Mouse (Mus musculus) thymus, adult 2 months (tissue): ENCODE data around the gene Sept11. TPM values are rescaled to one million over a fixed set of nuclear protein-coding genes. Genes with fewer than 3 reads are reported as not detected.
A peak's percentile ranks its signal among the peaks of the same experiment; 100 is the strongest.

Source experiments
- DNase-seq: peaks from one replicate; pipeline ENCODE4 v3.0.0; 2021
- H3K27ac ChIP-seq: fragments of 200-500 bp; 2 replicates; pipeline ENCODE4 v1.5.1; 2012; ENCODE audit warnings: low read length, control low read depth; ENCODE audit not compliant: control insufficient read depth, insufficient read depth
- H3K27me3 ChIP-seq: fragments of 200-500 bp; 2 replicates; pipeline ENCODE4 v1.6.1; 2012; ENCODE audit warnings: mild to moderate bottlenecking, low read length, moderate library complexity, mixed read lengths; ENCODE audit not compliant: control insufficient read depth, insufficient read depth
- H3K36me3 ChIP-seq: fragments of 200-500 bp; 2 replicates; pipeline ENCODE4 v1.6.1; 2012; ENCODE audit warnings: mild to moderate bottlenecking, low read length, moderate library complexity; ENCODE audit not compliant: control insufficient read depth, insufficient read depth
- H3K4me1 ChIP-seq: fragments of 200-500 bp; replicated peaks from 2 replicates; pipeline ENCODE4 v1.6.1; 2012; ENCODE audit warnings: low read length; ENCODE audit not compliant: control insufficient read depth, insufficient read depth
- H3K4me3 ChIP-seq: fragments of 200-500 bp; 2 replicates; pipeline ENCODE4 v1.5.1; 2012; ENCODE audit warnings: mild to moderate bottlenecking, low read length, control low read depth, moderate library complexity; ENCODE audit not compliant: control insufficient read depth, insufficient read depth
- CTCF ChIP-seq: fragments of 200-500 bp; IDR thresholded peaks from 2 replicates; pipeline ENCODE4 v1.5.1; 2012; ENCODE audit warnings: mild to moderate bottlenecking, control low read depth, low read length, moderate library complexity, borderline replicate concordance; ENCODE audit not compliant: control insufficient read depth, poor library complexity, insufficient read depth; ENCODE audit errors: extremely low read depth
- POLR2A ChIP-seq: fragments of 200-500 bp; IDR thresholded peaks from 2 replicates; pipeline ENCODE4 v1.6.1; 2012; ENCODE audit warnings: mild to moderate bottlenecking, low read length, control low read depth, moderate library complexity; ENCODE audit not compliant: control insufficient read depth, poor library complexity, insufficient read depth; ENCODE audit errors: extremely low read depth
- WGBS: fragments of 180-500 bp; shearing (Covaris S2); methylation state at CpG from one replicate; pipeline ENCODE4 v1.1.7; 2018; 5-methylcytosine and 5-hydroxymethylcytosine counted together
- polyA plus RNA-seq: library from polyadenylated mRNA; depleted of rRNA; stranded (reverse); fragments of >200 nt; gene quantifications from 2 replicates; pipeline ENCODE4 v1.2.3, GENCODE M21; 2012

The Sept11 gene
- polyA plus RNA-seq, 1 experiment: 39.0 TPM

DNA sequence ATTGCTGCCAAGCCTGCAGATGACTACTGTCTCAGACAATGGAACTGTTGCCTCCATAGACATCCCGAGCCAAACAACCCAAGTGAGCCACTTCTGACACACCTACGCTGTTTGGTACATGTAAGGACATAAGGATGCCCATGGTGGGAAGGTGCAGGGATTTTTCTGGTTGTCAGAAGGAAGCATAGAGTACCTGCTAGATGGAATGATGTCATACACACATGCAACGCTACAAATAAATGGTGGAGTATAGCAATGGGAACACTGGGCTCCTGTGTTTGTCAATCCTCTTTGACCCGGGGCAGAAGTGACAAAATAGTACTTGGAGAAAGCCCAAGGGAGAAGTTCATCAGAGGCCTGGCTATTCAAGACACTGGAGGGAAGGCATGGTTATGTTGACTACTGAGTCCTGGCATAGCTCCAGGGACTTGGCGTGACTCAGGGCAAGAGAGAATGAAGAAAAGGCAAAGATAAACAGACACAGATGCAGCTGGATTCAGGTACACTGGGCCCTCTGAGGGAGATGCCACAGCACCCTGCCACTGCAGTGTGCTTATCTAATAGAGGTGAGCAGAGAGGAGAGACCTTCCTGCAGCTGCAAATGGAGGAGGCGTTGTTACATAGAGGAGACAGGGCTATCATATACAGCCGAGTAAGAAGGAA, 15.4 kb upstream of the Sept11 start:
- WGBS: 91% methylated on average over 7 of the region's 7 CpGs
- DNase-seq: no peak

DNA sequence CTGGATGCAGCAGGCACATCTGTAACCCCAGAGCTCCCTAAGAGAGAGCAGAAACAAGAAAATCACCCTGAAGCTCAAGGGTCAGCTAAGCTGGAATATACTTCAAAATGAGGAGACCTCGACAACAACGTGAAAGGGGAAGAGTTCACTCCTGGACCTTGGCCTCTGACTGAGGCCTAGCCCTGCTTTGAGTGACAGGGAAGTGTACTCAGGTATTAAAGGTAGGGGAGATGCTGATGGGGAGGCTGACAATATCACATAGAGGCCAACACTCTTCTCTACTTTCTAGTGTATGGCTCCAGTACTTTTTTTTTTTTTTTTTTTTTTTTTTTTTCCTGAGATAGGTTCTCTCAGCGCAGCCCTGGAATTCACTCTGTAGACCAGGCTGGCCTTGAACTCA, 13.6 kb upstream of the Sept11 start:
- no peak for TF ChIP-seq POLR2A
- no peak for TF ChIP-seq CTCF
- no peak for DNase-seq
- H3K27ac ChIP-seq: no peak overlapping the region
- 95% methylated on average over 3 of the region's 3 CpGs for WGBS
- H3K4me3 ChIP-seq: no peak overlapping the region
- no peaks in the 10 kb centered on the region for H3K27me3 ChIP-seq
- no peaks in the 10 kb centered on the region for H3K36me3 ChIP-seq
- no peaks in the 10 kb centered on the region for H3K4me1 ChIP-seq

More for the DNA sequence above, 15.4 kb upstream of the Sept11 start:
- Histone ChIP-seq H3K4me1 (no peaks in the 10 kb centered on the region), H3K4me3 (no peak overlapping the region), H3K27ac (no peak overlapping the region), H3K36me3 (no peaks in the 10 kb centered on the region), H3K27me3 (no peaks in the 10 kb centered on the region)
- TF ChIP-seq POLR2A (no peak), CTCF (no peak)

DNA sequence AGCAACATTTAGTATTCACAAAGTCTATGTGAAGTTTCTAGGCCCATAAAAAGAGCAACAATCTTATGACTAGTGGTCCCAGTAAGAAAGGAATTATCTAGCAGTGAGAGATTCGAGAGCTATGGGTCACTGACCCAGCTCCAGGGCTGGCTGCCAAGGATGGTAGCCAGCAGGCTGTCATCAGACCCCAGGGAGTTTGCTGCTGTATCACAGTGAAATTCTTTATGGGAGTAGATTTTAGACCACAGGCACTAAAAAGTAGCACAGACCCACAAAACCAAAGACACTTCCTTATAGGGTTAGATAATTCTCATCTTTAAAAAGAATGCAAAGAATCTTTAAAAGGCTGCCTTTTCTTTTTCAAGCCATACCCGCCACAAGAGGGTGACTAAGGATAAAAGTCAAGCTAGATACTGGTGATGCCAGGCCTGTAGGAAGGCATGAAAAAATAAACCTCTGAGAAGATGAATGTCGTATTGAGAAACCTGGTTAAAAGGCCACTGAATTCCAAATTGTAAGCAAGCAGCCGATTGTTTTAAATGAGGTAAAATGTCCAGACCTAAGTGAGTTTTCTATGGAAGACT, 8.1 kb upstream of the Sept11 start:
- TF ChIP-seq CTCF: no peak
- no peak for TF ChIP-seq POLR2A
- Histone ChIP-seq H3K27me3 (no peaks in the 10 kb centered on the region), H3K4me3 (no peak overlapping the region), H3K27ac (no peak overlapping the region), H3K4me1 (no peaks in the 10 kb centered on the region), H3K36me3 (no peaks in the 10 kb centered on the region)
- WGBS: 47% methylated on average over 4 of the region's 4 CpGs
- no peak for DNase-seq

DNA sequence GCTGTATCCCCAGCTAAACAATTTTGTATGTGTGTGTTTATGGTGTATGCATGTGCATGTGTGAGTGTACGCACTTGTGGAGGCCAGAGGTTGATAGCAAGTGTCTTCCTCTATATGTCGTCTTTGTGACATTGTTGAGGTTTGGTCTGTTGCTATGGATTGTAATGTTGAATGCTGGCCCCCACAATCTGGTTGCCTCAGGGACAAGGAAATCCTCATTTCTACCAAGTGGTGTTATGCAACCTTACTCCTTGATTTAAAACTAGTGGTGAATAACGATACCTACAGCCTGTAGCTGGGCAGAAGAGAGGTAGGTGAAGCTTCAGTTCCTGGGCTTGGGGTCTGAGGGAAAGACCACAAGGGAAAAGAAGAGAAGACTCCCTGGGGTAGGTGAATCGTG, 7.3 kb upstream of the Sept11 start:
- TF ChIP-seq CTCF (no peak), POLR2A (no peak)
- WGBS: 86% methylated on average over 4 of the region's 4 CpGs
- H3K4me1 ChIP-seq: no peaks in the 10 kb centered on the region

DNA sequence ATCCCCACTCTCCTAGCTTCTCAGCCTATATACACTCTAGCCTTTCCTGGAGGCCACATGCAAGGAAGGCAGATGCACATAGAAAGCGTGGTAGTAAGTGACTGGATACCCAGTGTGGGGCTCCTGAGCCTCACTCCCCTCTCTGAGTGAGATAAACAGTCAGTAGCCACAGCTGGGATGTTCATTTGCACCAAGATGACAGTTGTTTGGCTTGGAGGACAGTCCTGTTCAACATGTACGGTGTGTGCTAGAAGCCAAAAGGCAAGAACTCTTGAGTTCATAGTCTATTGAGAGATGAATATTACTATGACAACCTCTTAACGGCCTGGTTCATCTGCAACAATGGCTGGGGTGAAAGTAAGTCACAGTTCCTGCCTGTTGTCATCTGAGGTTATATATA, 2.0 kb upstream of the Sept11 start:
- Histone ChIP-seq H3K4me1 (peaks cover 16% of the 10 kb centered on the region), H3K4me3 (no peak overlapping the region), H3K27me3 (no peaks in the 10 kb centered on the region), H3K36me3 (no peaks in the 10 kb centered on the region), H3K27ac (no peak overlapping the region)
- no peak for DNase-seq
- TF ChIP-seq POLR2A (no peak), CTCF (no peak)
- WGBS: 89% methylated on average over 3 of the region's 3 CpGs

More for the DNA sequence above, 7.3 kb upstream of the Sept11 start:
- H3K4me3 ChIP-seq: no peak overlapping the region
- DNase-seq: no peak
- no peaks in the 10 kb centered on the region for H3K27me3 ChIP-seq
- H3K36me3 ChIP-seq: no peaks in the 10 kb centered on the region
- H3K27ac ChIP-seq: no peak overlapping the region

DNA sequence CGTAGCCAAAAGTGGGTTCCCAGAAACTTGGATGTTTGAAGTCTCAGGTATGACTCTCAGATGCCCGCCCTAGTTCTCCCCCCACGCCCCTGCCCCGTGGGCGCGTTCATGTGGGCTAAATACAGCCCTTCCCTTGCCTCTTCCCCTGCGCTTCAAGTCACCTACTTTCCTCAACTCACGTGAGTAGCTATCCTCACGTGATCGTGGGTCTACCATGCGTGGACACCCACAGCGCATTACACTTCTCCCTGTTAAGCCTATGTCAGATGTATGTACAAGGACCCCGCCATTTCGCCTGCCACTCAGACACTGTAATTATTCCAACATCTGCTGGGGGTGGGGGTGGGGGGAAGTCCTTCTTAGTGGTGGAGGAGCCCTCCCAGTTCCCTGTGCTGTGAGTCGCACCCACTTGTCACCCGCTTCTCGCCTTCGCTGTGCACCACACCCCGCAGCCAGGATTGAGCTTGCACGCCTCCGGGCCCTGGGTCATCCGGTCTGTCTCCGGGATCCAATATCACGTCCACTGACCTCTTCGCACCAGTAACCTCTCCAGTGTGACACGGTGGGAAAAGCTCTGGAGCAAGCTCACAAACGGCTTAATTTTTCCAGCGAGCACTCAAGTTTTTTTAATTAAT, 973 bp upstream of the Sept11 start:
- H3K4me3 ChIP-seq: peak overlapping the region; percentile 68
- H3K27ac ChIP-seq: no peak overlapping the region

More for the DNA sequence above, 973 bp upstream of the Sept11 start:
- DNase-seq: peak; percentile 32
- TF ChIP-seq POLR2A (no peak), CTCF (peak; percentile 17; the same call in 1 of the 2 replicates)
- H3K36me3 ChIP-seq: no peaks in the 10 kb centered on the region
- peaks cover 16% of the 10 kb centered on the region for H3K4me1 ChIP-seq
- H3K27me3 ChIP-seq: no peaks in the 10 kb centered on the region
- WGBS: 11% methylated on average over 28 of the region's 28 CpGs
